Mouse (Mus musculus) CH12.LX (cell line): ENCODE results near the gene Tpd52l2. TPM values are rescaled to one million over a fixed set of nuclear protein-coding genes. Genes with fewer than 3 reads are reported as not detected.

Experiments
- DNase-seq: peaks from one replicate; pipeline ENCODE4 v3.0.0-alpha.2; 2013; ENCODE audit errors: extremely low read depth
- H3K27ac ChIP-seq: 2 replicates; pipeline ENCODE4 v1.5.1; 2012; ENCODE audit warnings: low read depth, mild to moderate bottlenecking, control low read depth, moderate library complexity; ENCODE audit not compliant: insufficient read depth
- H3K27me3 ChIP-seq: replicated peaks from 2 replicates; pipeline ENCODE3; 2012; ENCODE audit warnings: inconsistent platforms
- H3K36me3 ChIP-seq, 2 experiments: replicated peaks in 1 of 2; 2 replicates each; pipeline versions ENCODE3 to v1.6.1; 2012; ENCODE audit warnings: inconsistent platforms in 1 of 2, low read length in 1 of 2, mild to moderate bottlenecking in 1 of 2, mixed read lengths in 1 of 2, moderate library complexity in 1 of 2; ENCODE audit not compliant: control insufficient read depth in 1 of 2, insufficient read depth in 1 of 2
- H3K4me1 ChIP-seq, 2 experiments: 2 replicates each; pipeline ENCODE4 v1.6.1; 2012; ENCODE audit warnings: inconsistent platforms in 1 of 2, moderate library complexity in 1 of 2; ENCODE audit not compliant: insufficient read depth in 2 of 2, control insufficient read depth in 1 of 2
- H3K4me2 ChIP-seq: 2 replicates; pipeline ENCODE4 v1.6.1; 2012; ENCODE audit warnings: low read depth, mild to moderate bottlenecking, control low read depth; ENCODE audit not compliant: poor library complexity, insufficient read depth, severe bottlenecking
- H3K4me3 ChIP-seq, 3 experiments: fragments of 150-350 bp in 1 of 3; sonication (generic) in 1 of 3; replicated peaks in 1 of 3; 2 replicates each; pipeline versions ENCODE3 to v1.5.1; 2011 to 2012; ENCODE audit warnings: low read depth in 2 of 3, low read length in 2 of 3, mild to moderate bottlenecking in 2 of 3, moderate library complexity in 2 of 3, control low read depth in 1 of 3, improper control_type of control experiment in 1 of 3, inconsistent platforms in 1 of 3, mixed read lengths in 1 of 3; ENCODE audit not compliant: poor library complexity in 1 of 3
- H3K79me2 ChIP-seq: replicated peaks from 2 replicates; pipeline ENCODE4 v1.6.1; 2012; ENCODE audit warnings: mild to moderate bottlenecking, moderate library complexity; ENCODE audit not compliant: control insufficient read depth, poor library complexity, insufficient read depth, severe bottlenecking; ENCODE audit errors: extremely low read depth
- H3K9ac ChIP-seq: 2 replicates; pipeline ENCODE4 v1.6.1; 2012; ENCODE audit warnings: low read depth, mild to moderate bottlenecking, control low read depth, moderate library complexity; ENCODE audit not compliant: insufficient read depth
- H3K9me3 ChIP-seq: replicated peaks from 2 replicates; pipeline ENCODE3; 2012; ENCODE audit warnings: low read length, inconsistent platforms, mixed read lengths
- BHLHE40 ChIP-seq: IDR thresholded peaks from 2 replicates; pipeline ENCODE4 v1.6.1; 2011; ENCODE audit warnings: mild to moderate bottlenecking, low read depth, low read length, improper control_type of control experiment
- CHD2 ChIP-seq: IDR thresholded peaks from 2 replicates; pipeline ENCODE4 v1.6.1; 2011; ENCODE audit warnings: low read length, improper control_type of control experiment
- CTCF ChIP-seq, 2 experiments: IDR thresholded peaks in 1 of 2; conservative IDR thresholded peaks in 1 of 2; 2 replicates each; pipeline ENCODE4 v1.5.1; 2011 to 2012; ENCODE audit warnings: low read depth in 2 of 2, low read length in 2 of 2, improper control_type of control experiment in 1 of 2, inconsistent platforms in 1 of 2, mild to moderate bottlenecking in 1 of 2, moderate library complexity in 1 of 2
- ELF1 ChIP-seq: IDR thresholded peaks from 2 replicates; pipeline ENCODE4 v1.6.1; 2014; ENCODE audit warnings: low read depth, mild to moderate bottlenecking, inconsistent platforms, low read length, improper control_type of control experiment
- EP300 ChIP-seq: IDR thresholded peaks from 2 replicates; pipeline ENCODE4 v1.6.1; 2011; ENCODE audit warnings: low read length, improper control_type of control experiment
- ETS1 ChIP-seq: conservative IDR thresholded peaks from 2 replicates; pipeline ENCODE4 v1.6.1; 2012; ENCODE audit warnings: low read depth, mild to moderate bottlenecking, inconsistent platforms, low read length, improper control_type of control experiment, moderate library complexity
- HCFC1 ChIP-seq: IDR thresholded peaks from 2 replicates; pipeline ENCODE4 v1.6.1; 2012; ENCODE audit warnings: low read depth, mild to moderate bottlenecking, inconsistent platforms, low read length, improper control_type of control experiment
- IRF4 ChIP-seq: IDR thresholded peaks from 2 replicates; pipeline ENCODE4 v1.6.1; 2014; ENCODE audit warnings: low read depth, mild to moderate bottlenecking, inconsistent platforms, low read length, improper control_type of control experiment
- JUND ChIP-seq: conservative IDR thresholded peaks from 2 replicates; pipeline ENCODE4 v1.6.1; 2011; ENCODE audit warnings: low read depth, low read length, improper control_type of control experiment
- KAT2A ChIP-seq: IDR thresholded peaks from 2 replicates; pipeline ENCODE4 v1.6.1; 2012; ENCODE audit warnings: low read length, improper control_type of control experiment, inconsistent platforms; ENCODE audit not compliant: insufficient replicate concordance
- MAFK ChIP-seq: IDR thresholded peaks from 2 replicates; pipeline ENCODE4 v1.6.1; 2011; ENCODE audit warnings: low read length, improper control_type of control experiment; ENCODE audit not compliant: insufficient replicate concordance
- MAX ChIP-seq: IDR thresholded peaks from 2 replicates; pipeline ENCODE4 v1.6.1; 2011; ENCODE audit warnings: low read length, improper control_type of control experiment
- MAZ ChIP-seq: IDR thresholded peaks from 2 replicates; pipeline ENCODE4 v1.6.1; 2012; ENCODE audit warnings: low read depth, mild to moderate bottlenecking, inconsistent platforms, low read length, improper control_type of control experiment, moderate library complexity
- MEF2A ChIP-seq: IDR thresholded peaks from 2 replicates; pipeline ENCODE4 v1.6.1; 2014; ENCODE audit warnings: low read depth, mild to moderate bottlenecking, inconsistent platforms, low read length, improper control_type of control experiment, borderline replicate concordance
- MXI1 ChIP-seq: IDR thresholded peaks from 2 replicates; pipeline ENCODE4 v1.6.1; 2011; ENCODE audit warnings: mild to moderate bottlenecking, low read depth, low read length, improper control_type of control experiment
- NELFE ChIP-seq: IDR thresholded peaks from 2 replicates; pipeline ENCODE4 v1.6.1; 2011; ENCODE audit warnings: low read depth, low read length, improper control_type of control experiment
- NRF1 ChIP-seq: IDR thresholded peaks from 2 replicates; pipeline ENCODE4 v1.6.1; 2014; ENCODE audit warnings: low read depth, mild to moderate bottlenecking, inconsistent platforms, low read length, improper control_type of control experiment, moderate library complexity
- PAX5 ChIP-seq: IDR thresholded peaks from 2 replicates; pipeline ENCODE4 v1.6.1; 2012; ENCODE audit warnings: low read length, inconsistent platforms, mixed read lengths
- POLR2A ChIP-seq: IDR thresholded peaks from 2 replicates; pipeline ENCODE4 v1.6.1; 2011; ENCODE audit warnings: low read depth, mild to moderate bottlenecking, improper control_type of control experiment, low read length
- RAD21 ChIP-seq: IDR thresholded peaks from 2 replicates; pipeline ENCODE4 v1.6.1; 2011; ENCODE audit warnings: low read depth, mild to moderate bottlenecking, low read length, improper control_type of control experiment, moderate library complexity
- RCOR1 ChIP-seq: conservative IDR thresholded peaks from 2 replicates; pipeline ENCODE4 v1.6.1; 2012; ENCODE audit warnings: low read depth, mild to moderate bottlenecking, inconsistent platforms, low read length, improper control_type of control experiment
- SMC3 ChIP-seq: IDR thresholded peaks from 2 replicates; pipeline ENCODE4 v1.6.1; 2011; ENCODE audit warnings: low read depth, low read length, improper control_type of control experiment
- TBP ChIP-seq: conservative IDR thresholded peaks from 2 replicates; pipeline ENCODE4 v1.6.1; 2011; ENCODE audit warnings: low read depth, low read length, improper control_type of control experiment
- TCF12 ChIP-seq: IDR thresholded peaks from 2 replicates; pipeline ENCODE4 v1.6.1; 2014; ENCODE audit warnings: low read depth, mild to moderate bottlenecking, inconsistent platforms, low read length, improper control_type of control experiment
- UBTF ChIP-seq: IDR thresholded peaks from 2 replicates; pipeline ENCODE4 v1.6.1; 2012; ENCODE audit warnings: low read depth, mild to moderate bottlenecking, inconsistent platforms, low read length, improper control_type of control experiment, moderate library complexity
- USF1 ChIP-seq: IDR thresholded peaks from 2 replicates; pipeline ENCODE4 v1.6.1; 2014; ENCODE audit warnings: low read depth, mild to moderate bottlenecking, inconsistent platforms, low read length, improper control_type of control experiment
- USF2 ChIP-seq: conservative IDR thresholded peaks from 2 replicates; pipeline ENCODE4 v1.6.1; 2011; ENCODE audit warnings: low read depth, low read length, improper control_type of control experiment
- ZC3H11A ChIP-seq: IDR thresholded peaks from 2 replicates; pipeline ENCODE4 v1.6.1; 2012; ENCODE audit warnings: low read depth, mild to moderate bottlenecking, inconsistent platforms, low read length, improper control_type of control experiment
- ZKSCAN1 ChIP-seq: IDR thresholded peaks from 2 replicates; pipeline ENCODE4 v1.6.1; 2012; ENCODE audit warnings: low read depth, inconsistent platforms, low read length, improper control_type of control experiment, borderline replicate concordance
- ZMIZ1 ChIP-seq: IDR thresholded peaks from 2 replicates; pipeline ENCODE4 v1.6.1; 2012; ENCODE audit warnings: low read depth, mild to moderate bottlenecking, inconsistent platforms, low read length, improper control_type of control experiment
- dilution Hi-C: fragments of 300-500 bp; cut with MboI; formaldehyde crosslinking; loops from 2 replicates; pipeline ENCODE4 v1.14.3; 2020; ENCODE audit warnings: low sequenced_read_pairs; ENCODE audit not compliant: extremely low pct_unique_long_range_greater_than_20kb, extremely low pct_ligation_motif_present
- in situ Hi-C: fragments of 300-500 bp; cut with MboI; formaldehyde crosslinking; loops from 3 replicates; pipeline ENCODE4 v1.14.3; 2019; ENCODE audit warnings: low sequenced_read_pairs, low pct_ligation_motif_present, low pct_unique_long_range_greater_than_20kb, mixed read lengths
- polyA plus RNA-seq: library from polyadenylated mRNA; unstranded; fragments of >175 nt; gene quantifications from 2 replicates; pipeline ENCODE4 v1.2.1, GENCODE M21; 2012; ENCODE audit warnings: low read depth; ENCODE audit not compliant: insufficient read length
- total RNA-seq, 2 experiments: library from RNA; depleted of rRNA; stranded (reverse); fragments of 300-350 nt in 1 of 2; fragments of >200 nt in 1 of 2; gene quantifications; 2 replicates each; pipeline ENCODE4 v1.2.3; 2012 to 2014

The Tpd52l2 gene
- total and polyA plus RNA-seq, 3 experiments, result 80.7 to 126 (median 92.0) TPM

GRCm38 (mm10) chr2:181483120-181483519 lies 13.8 kb upstream of the Tpd52l2 start:
- in situ Hi-C loops (loop anchor here (25.0 kb wide), 1 partner anchor 296 kb away; the partner anchor contains the start of gene Ppdpf), dilution Hi-C loops (no loop called here)
- no peak for TF ChIP-seq CHD2
- 0 out of 2 replicates have a peak, but pooled peaks have one; percentile 7 for TF ChIP-seq EP300
- H3K27me3 ChIP-seq, result no peaks in the 10 kb centered on the region
- peak overlapping the region; percentile 39 to 53 (median 50) for H3K4me3 ChIP-seq
- H3K4me2 ChIP-seq, result peak overlapping the region; percentile 97
- H3K9ac ChIP-seq, result peak overlapping the region; percentile 67
- peaks cover 23 to 46% of the 10 kb centered on the region in 2 experiments for H3K4me1 ChIP-seq
- H3K9me3 ChIP-seq, result no peaks in the 10 kb centered on the region
- H3K27ac ChIP-seq, result peak overlapping the region; percentile 70; the same call in 1 of the 2 replicates
- peaks cover 0 to 6% of the 10 kb centered on the region in 2 experiments for H3K36me3 ChIP-seq
- H3K79me2 ChIP-seq, result no peaks in the 10 kb centered on the region
- DNase-seq, result no peak

GRCm38 (mm10) chr2:181483562-181484318 lies 13.2 kb upstream of the Tpd52l2 start:
- H3K4me3 ChIP-seq, result peak overlapping the region; percentile 39 to 53 (median 50)
- H3K27ac ChIP-seq, result peak overlapping the region; percentile 70
- H3K4me1 ChIP-seq, result peaks cover 23 to 52% of the 10 kb centered on the region in 2 experiments
- TF ChIP-seq NELFE, result peak; percentile 57
- TF ChIP-seq PAX5, result no peak
- TF ChIP-seq ZMIZ1, result no peak
- TF ChIP-seq MXI1, result no peak
- peak; percentile 38 for TF ChIP-seq HCFC1
- TF ChIP-seq MEF2A, result peak; percentile 82
- 0 out of 2 replicates have a peak, but pooled peaks have one; percentile 35 for TF ChIP-seq KAT2A
- TF ChIP-seq UBTF, result no peak
- peak; percentile 53; the same call in 1 of the 2 replicates for TF ChIP-seq TCF12
- no peak for TF ChIP-seq MAFK
- peak; percentile 15; the same call in 1 of the 2 replicates for TF ChIP-seq SMC3
- peak; percentile 64; the same call in 1 of the 2 replicates for TF ChIP-seq BHLHE40
- TF ChIP-seq USF1, result no peak
- TF ChIP-seq RAD21, result peak; percentile 39
- 0 out of 2 replicates have a peak, but pooled peaks have one; percentile 20 for TF ChIP-seq EP300
- 0 out of 2 replicates have a peak, but pooled peaks have one; percentile 22 for TF ChIP-seq MAX
- TF ChIP-seq ZKSCAN1, result no peak
- TF ChIP-seq ZC3H11A, result no peak
- peak; percentile 20 to 57; a peak in 2 of 4 replicates for TF ChIP-seq CTCF (conservative IDR thresholded peaks at IDR 0.05 in 1 of 2, IDR thresholded peaks at IDR 0.05 in 1 of 2; ENCODE audit: low read depth in 2 of 2, low read length in 2 of 2)
- TF ChIP-seq JUND, result no peak
- TF ChIP-seq MAZ, result no peak; the same call in none of the 2 replicates
- peak; percentile 52 for TF ChIP-seq POLR2A
- TF ChIP-seq CHD2, result no peak
- TF ChIP-seq RCOR1, result no peak; the same call in 1 of the 2 replicates
- TF ChIP-seq ETS1, result 0 out of 2 replicates have a peak, but pooled peaks have one; percentile 42
- TF ChIP-seq TBP, result 0 out of 2 replicates have a peak, but pooled peaks have one; percentile 38
- TF ChIP-seq IRF4, result peak; percentile 16; the same call in 1 of the 2 replicates
- no peak for TF ChIP-seq USF2
- peak; percentile 71 for TF ChIP-seq ELF1
- peak; percentile 34; the same call in 1 of the 2 replicates for TF ChIP-seq NRF1
- H3K9ac ChIP-seq, result peak overlapping the region; percentile 67
- in situ Hi-C loops, result loop anchor here (25.0 kb wide), 1 partner anchor 296 kb away; the partner anchor contains the start of gene Ppdpf
- dilution Hi-C loops, result no loop called here
- no peaks in the 10 kb centered on the region for H3K79me2 ChIP-seq
- H3K36me3 ChIP-seq, result peaks cover 0 to 6% of the 10 kb centered on the region in 2 experiments
- DNase-seq, result peak; percentile 79
- H3K27me3 ChIP-seq, result no peaks in the 10 kb centered on the region
- peak overlapping the region; percentile 97 for H3K4me2 ChIP-seq
- H3K9me3 ChIP-seq, result no peaks in the 10 kb centered on the region
